Mouse (Mus musculus) lung, adult 18-20 months (tissue): ENCODE data around the gene Mob1b.
"Not testable (repeated sequence)": the region's sequence is repeated elsewhere in the genome, so short reads cannot be mapped to it uniquely, and the experiment has no call there.

Experiments used
- DNase-seq, 2 experiments: peaks; one replicate each; pipeline ENCODE4 v3.0.0; 2022; ENCODE audit warnings: mixed read lengths in 2 of 2

Mob1b gene

DNA sequence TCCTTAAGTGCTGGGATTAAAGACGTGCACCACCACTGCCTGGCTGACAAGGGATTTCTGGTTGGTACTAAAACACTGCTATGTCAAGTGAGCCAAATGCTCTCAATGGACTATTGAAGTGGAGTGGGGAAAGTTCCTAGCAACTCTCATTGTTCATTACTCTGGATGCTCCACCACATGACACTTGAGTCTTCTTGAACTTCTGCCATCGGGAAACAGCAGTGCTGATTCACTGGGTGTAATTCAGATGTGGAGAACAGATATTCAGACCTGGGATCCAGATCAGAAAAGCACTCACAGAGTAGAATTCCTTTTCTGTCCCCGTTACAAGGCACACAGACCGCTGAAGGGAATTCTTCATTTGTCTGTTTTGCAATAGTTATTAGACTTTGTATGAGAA is 17.1 kb upstream of the Mob1b start:
- peak in 1 of 2 experiments; percentile 46 for DNase-seq

DNA sequence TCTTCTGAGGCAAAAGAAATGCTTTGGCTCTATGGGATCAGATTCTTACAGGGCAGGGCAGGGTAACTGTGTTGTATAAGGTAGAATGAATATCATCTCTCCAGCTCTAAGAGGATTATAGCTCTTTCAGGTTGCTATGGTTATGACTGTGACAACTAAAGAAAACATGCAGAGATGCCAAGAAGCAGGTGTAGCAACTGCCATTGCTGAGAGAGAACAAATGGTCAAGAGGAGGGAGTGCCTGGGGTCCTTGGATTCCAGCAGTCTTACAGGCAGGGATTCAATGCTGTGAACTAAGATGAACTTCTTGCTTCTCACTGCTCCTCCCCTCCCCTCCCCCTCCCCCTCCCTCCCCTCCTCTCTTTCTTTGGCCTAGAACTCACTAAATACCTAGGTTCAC is 9.5 kb upstream of the Mob1b start:
- peak; percentile 66 to 76 for DNase-seq

DNA sequence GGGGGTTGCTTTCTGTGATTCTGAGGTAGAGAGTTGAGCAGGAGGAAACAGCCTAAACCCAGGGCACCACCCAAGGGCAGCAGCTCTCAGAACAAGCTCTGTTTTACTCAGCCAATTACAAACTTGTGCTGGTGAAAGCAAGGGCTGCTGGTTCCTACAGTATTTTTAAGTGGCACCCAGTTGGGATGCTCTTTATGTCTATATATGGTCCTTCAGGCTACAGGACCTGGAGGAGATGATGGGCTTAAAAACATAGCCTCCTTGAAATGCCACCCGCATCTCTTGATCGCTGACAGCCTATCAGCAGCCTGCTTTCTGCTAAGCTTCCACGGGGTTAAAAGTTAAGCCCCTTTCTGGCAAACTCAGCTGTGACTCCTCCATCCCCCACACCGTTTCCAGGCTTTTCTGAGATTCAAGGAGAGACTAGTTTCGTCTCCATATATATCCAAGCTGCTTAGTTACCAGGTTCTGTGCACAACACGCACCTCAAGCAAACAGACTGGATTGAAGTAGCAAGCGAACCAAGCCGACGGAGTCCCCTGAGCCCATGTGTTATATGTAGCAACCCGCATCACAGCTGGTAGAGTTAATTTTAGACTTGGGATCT is 8.9 kb upstream of the Mob1b start:
- DNase-seq: peak in 1 of 2 experiments; percentile 15

DNA sequence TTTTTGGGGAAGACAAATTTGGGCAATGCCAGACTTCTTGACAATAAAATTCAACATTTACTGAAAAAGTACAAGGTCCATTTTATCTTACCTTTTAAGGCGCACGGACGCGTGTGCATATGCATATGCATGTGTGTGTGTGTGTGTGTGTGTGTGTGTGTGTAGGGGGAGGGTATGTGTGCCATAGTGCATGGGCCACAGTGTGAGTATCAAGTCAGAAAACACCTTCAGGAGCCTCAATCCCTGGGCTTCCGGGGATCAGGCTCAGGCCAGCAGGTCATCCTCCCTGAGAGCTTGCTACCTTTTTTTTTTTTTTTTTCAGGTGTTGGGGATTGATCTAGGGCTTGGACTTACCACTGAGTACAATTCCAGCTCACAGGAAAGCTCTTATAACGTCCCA is 8.3 kb upstream of the Mob1b start:
- DNase-seq: no peak

DNA sequence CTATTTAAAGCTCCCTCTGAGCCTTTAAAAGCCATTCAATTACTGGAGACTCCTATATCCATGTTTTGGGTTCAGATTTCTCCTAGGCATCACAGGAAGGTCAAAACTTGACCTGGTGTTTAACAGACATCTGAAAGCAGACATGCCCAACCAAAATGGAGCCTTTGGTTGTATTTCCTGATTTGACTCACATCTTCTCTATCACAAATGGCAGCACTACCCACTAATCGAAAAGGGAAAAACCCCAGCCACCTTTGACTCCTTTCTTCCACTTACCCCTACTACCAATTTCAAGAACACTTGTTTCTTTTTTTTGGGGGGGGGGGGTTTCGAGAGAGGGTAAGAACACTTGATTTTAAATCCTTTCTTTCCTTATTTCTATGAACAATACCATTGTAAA is 3.7 kb upstream of the Mob1b start:
- DNase-seq: no peak

DNA sequence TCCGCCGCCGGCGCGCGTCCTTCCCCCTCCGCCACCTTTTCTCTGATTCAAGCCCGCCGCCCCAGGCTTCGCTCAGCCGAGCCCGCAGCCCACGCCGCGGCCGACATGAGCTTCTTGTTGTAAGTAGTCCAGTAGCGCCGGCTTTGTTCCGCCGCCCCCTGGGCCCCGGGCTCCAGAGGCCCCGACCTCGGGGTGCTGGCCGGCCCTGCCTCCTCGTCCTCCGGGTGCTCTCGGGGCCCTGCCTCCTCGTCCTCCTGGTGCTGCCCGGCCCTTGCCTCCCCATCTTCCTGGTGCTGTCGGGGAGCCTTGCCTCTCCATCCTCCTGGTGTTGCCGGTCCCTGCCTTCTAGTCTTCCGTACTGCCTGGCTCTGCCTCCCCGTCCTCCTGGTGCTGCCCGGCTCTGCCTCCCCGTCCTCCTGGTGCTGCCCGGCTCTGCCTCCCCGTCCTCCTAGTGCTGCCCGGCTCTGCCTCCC is 384 bp downstream of the Mob1b start:
- peak in 1 of 2 experiments; percentile 10 for DNase-seq

DNA sequence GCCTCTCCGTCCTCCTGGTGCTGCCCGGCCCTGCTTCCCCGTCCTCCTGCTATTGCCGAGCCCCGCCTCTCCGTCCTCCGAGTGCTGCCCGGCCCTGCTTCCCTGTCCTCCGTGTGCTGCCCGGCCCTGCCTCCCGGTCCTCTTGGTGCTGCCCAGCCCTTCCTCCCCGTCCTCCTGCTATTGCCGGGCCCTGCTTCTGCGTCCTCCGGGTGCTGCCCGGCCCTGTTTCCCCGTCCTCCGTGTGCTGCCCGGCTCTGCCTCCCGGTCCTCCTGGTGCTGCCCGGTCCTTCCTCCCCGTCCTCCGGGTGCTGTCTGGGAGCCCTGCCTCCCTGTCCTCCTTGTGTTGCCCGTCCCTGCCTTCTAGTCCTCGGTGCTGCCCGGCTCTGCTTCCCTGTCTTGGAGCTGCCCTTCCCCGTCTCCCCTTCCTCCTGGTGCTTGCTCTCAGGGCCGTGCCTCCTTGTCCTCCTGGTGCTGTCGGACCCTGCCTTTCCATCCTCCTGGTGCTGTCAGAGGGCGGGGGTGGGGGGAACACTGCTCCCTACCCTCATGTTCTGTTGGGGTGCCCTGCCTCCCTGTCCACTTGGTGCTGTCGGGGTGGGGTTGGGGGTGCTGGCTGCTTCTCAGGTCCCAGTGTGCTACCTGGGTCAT is 1.0 kb downstream of the Mob1b start:
- DNase-seq: peak; percentile 66 to 67

DNA sequence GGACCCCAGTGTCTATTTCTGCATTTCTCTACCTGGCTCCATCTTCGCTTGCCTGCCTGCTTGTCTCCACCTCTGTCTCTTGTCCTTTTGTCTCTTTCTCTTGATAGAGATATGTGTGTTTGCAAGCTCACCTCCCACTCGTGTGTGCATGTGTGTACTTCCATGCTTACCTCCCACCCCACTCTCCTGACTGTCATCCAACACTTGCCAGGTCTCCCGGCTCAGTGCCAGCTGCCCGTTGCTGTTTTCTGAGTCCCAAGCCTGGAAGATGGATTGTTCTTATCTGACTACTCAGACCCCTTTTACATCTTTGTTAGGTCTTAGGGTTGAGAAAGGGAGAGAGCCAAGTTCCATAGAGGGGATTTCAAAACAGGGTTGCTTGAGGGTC is 1.6 kb downstream of the Mob1b start:
- DNase-seq: peak in 1 of 2 experiments; percentile 17

DNA sequence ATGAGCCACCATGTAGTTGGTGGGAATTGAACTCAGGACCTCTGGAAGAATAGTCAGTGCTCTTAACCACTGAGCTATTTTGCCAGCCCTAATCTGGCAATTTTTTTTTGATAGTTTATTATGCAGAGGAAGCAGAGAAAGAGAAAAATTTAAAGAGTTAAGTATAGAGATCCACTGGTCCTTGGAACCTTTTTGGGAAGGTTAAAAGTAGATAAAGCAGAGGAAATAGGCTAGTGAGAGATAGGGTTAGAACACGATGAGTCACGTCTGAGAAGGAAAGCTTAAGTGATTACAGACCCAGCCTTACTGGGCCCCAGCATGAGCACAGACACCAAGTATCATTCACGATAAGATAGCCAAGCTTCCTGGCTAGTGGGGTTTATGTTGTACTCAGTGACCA is 3.4 kb downstream of the Mob1b start:
- no peak for DNase-seq

DNA sequence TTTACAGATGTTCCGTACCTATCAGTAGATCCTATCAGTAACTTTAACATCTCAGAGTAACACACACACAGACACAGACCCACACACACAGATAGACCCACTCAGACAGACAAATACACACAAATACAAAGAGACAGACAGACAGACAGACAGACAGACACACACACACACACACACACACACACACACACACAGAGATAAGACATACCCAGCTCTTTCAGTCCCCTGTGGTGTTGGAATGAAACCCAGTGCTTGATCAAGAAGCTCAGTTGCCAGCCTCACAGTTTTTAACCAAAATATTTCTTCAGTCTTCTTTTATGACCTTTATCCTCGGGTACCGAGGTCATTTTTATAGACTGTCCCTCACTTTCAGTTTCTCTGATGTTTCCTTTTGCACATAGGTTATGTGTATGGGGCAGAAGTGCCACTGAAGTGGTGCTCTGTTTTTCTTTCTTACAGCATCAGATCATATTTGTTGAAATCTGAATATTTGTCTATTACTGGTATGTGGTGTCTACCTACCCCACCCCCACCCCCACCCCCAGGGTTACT is 7.0 kb downstream of the Mob1b start:
- no peak for DNase-seq

DNA sequence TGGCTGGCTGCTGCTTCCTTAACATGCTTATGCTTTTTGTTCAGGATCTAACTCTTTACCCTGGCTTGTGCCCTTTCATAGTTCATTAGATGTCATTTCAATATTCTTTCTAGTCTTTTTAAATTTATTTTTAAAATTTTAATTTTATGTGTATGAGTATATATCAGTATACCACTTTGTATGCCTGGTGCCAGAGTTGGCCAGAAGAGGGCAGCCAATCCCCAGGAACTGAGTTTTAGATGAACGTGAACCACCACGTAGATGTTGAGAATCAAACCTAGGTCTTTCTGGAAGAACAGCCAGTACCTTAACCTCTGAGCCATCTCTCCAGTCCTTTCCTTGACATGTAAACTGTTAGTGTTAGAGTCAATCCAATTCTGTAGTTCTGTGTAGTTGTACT is 14.1 kb downstream of the Mob1b start:
- DNase-seq: peak; percentile 12 to 14

DNA sequence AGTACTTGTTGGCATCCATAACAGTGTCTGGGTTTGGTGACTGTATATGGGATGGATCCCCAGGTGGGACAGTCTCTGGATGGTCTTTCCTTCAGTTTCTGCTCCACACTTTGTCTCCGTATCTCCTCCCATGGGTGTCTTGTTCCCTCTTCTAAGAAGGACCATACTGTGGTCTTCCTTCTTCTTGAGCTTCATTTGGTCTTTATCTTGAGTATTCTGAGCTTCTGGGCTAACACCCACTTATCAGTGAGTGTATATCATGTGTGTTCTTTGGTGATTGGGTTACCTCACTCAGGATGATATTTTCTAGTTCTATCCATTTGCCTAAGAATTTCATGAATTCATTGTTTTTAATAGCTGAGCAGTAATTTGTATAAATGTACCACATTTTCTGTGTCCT is 20.4 kb downstream of the Mob1b start:
- DNase-seq: not testable (repeated sequence)

DNA sequence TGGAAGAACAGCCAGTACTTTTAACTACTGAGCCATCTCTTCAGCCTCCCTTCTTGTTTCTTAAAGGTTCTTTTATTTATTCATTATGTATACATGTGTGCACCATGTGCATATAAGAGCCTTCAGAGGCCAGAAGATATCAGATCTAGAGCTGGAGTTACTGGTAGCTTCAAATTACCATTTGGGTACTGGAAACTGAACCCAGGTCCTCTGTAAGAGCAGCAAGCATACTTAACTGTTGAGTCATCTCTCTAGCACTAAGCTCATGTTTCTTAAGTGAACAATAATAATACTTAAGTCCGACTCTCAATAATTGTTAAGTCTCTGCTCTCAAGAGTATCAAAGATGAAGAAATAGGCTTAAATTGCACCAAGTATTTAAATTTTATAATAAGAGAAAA is 27.1 kb downstream of the Mob1b start:
- DNase-seq: no peak

DNA sequence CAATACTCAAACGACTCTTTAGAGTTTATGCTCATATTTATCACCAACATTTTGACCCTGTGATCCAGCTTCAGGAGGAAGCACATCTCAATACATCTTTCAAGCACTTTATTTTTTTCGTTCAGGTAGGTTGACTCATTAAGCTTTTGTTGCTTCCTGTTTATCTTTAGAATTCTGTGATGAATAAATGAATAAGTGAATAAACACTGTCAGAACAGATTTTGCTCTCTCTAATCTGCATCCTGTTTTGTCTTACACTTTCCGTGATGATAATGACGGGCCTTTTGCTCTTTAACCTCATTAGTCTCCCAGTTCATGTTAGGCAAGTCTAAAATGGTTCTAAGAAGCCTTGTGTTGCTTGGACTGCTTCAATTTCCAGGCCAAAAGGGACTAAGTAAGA is 32.5 kb downstream of the Mob1b start:
- DNase-seq: no peak

DNA sequence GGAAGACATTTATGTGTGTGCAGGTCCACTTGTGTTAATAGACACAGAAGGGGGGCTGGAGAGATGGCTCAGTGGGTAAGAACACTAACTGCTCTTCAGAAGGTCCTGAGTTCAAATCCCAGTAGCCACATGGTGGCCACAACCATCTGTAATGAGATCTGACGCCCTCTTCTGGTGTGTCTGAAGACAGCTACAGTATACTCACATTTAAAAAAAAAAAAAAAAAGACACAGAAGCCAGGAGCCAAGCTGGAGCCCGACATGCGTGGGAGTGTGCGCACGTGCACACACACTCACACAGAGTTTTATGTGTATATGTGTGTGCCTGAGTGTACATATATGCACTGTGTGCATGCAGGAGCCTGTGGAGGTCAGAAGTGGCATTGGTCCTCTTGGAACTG is 42.0 kb downstream of the Mob1b start:
- no peak for DNase-seq

DNA sequence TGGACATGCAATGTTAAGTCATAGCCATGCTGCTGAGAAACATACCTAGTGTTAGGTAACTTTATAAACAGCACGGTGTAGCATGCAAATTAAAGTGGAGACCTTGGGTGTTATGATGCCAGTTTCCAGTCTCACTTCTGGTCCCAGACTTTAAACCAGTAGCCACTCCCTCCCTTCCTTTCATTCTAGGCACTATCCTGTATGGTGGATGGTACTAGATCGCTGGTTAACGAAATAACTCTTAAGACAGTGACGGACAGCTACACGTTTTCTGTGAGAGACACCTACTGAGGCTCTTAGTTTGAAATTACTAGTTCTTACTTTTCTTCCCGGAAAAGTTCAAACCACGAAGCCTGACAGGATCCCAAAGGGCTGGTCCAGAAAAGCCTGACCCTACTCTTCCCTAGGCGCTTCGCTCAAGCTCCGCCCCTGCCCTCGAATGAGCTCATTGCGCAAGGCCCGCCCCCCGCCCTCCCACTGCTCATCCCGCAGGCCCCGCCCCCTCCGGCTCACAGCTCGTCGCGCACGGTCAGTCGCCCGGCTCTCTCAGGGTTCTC is 43.9 kb downstream of the Mob1b start:
- no peak for DNase-seq

DNA sequence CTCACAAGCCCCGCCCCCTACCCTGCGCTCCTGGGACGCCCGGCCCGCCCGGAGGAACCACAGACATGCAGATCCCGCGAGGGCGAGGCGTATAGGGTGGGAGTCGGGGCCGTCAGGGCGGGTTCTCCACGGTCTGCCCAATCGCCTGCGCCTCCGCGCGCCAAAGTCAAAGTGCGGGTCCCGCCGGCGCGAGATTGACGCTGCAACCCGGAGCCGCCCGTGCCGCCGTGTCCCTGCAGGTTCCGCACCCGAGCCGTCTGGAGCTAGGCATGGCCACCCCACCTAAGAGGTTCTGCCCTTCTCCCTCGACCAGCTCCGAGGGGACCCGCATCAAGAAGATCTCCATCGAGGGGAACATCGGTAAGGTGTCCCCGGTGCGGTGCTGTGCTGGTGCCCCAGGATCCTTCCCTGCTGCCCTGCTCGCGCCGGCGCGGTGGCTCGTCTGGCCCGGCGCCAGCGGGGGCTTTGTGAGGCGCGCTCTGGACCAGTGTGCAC is 44.4 kb downstream of the Mob1b start, which contains the start of gene Dck:
Dck (plus strand) TSS at position 10 of the 495 bp plus-strand sequence.
- DNase-seq: peak; percentile 99 to 100

DNA sequence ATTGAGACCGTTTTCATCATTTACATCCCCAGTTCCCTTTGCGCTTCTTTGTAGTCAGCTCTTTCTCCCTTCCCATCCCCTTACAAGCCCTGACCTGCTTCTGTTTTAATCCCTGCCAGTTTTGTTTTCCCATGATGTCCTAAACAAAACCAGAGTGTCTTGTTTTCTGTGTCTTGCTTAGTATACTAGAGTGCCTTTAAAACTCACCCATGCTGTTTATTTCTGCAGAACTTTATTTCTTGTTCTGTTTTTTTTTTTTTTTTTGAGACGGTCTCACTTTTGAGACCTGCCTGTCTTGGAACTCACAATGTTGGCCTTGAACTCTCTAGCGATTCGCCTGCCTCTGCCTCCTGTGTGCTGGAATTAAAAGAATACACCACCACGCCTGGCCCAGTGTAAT is 44.9 kb downstream of the Mob1b start:
- no peak for DNase-seq

DNA sequence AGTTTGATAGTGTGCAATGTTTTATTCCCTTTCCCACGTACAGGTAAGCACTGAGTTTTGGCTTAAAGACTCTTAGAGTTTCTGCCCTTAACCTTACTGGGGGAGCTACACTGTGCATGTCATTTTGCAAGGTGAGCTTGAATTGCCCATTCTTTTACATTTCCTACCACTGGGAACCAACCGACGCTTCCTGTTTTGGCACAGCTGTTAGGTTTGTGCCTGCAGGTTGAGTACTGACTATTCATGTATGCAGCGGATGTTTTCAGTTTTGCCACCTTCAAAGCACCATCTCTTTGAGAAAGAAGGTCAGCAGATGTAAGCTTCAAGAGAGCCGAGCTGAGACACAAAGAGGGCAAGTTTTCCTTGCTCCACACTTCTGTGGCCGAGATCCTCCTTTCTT is 45.5 kb downstream of the Mob1b start:
- no peak for DNase-seq

DNA sequence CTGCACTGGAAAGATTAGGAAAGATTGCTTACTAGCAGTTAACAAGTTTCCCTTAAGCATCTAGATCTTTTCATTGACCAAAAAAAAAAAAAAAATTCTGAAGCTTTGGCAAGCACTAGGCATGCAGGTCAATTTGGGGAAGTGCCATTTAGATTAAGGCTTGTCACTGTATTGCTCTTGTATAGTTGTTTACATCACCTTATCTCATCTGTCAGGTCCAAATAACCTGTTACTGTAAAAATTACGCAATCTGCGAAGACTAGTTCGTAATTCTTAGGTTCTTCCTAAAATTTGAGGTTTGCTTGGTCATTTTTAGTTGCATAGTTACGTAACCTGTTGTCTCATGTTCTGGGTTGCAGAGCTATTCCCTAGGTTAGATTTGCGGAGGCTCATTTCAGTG is 46.2 kb downstream of the Mob1b start:
- DNase-seq: no peak

DNA sequence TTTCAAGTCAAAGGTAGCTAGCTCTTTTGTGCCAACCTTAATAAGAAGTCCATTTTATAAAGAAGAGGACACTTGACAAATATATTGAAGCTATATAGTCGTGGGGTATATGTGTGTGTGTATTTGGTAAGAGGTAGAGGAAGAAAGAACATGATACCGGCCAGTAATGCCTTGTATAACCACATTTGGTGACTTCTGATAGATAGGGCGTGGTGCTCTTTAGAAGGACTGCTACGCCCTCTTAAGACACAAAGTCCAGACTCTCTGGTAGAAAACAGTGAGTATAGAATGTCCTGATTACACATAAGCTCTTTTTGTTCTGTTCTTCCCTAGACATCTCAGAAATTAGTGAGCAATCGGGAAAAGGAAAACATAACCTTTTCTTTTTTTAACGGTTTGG is 47.5 kb downstream of the Mob1b start:
- DNase-seq: no peak

DNA sequence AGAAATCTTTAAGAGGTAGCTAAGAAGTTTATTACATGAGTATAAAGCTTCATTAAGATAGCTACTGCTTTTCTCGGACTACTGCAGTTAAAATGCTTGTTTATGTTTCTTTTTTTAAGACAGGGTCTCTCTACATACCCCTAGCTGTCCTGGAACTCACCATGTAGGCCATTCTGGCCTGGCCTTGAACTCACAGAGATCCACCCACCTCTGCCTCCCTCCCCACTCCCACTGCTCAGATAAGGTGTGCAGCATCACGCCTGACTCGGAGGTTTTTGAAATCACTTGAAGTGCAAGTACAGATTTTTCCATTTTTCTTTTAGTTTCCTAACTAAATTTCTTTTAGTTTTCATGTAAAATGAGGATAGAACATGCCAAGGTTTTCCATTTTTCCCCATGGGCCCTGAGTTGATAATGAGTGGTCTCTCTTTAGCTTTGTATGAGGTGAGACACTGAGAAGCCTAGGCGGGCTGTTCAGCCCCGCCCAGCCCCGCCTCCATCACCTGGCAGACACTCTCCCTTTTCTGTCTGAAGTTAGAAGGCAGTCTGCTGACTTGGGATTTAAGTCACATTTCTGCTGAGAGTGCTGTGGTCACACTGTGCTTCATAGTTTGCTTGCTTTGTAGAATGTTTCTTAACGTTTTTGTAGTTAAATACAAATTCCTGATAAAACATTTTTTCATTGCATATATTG is 61.6 kb downstream of the Mob1b start:
- no peak for DNase-seq

DNA sequence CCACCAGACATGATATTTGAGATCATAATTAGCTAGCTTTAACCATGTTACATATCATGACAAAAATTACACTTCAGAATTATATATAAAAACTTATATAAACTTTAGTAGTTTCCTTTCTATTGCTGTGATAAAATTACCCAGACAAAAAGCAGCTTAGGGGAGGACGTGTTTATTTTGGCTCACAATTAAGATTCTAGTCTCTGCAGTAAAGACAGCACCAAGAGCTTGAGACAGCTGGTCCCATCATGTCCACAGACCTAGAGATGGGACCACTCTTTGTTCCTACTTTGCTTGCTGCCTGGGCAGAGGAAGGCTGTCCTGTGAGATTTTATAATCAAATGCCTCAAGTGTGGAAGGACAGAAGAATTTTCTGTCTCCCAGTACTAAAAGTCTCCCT is 64.4 kb downstream of the Mob1b start:
- no peak for DNase-seq
